ENCODE assay signal across 17 mouse cellular contexts in genomic region chr11:87430374-87430773, GRCm38 (mm10). TPM values are rescaled to one million over a fixed set of nuclear protein-coding genes. Genes with fewer than 3 reads are reported as not detected.
"Had no signal": no experiment of that assay in that cellular context is flagged by ENCODE, and none has a peak within 500 bp of the region (broad histone marks: within the 10 kb centered on the region; RNA-seq: fewer than 3 reads in every experiment).

No protein-coding gene starts in this region.

- H3K4me2 ChIP-seq: neural tube, embryonic 13.5 days; neural tube, embryonic 15.5 days; stomach, embryonic 15.5 days had no signal

- H3K4me3 ChIP-seq: neural tube, embryonic 13.5 days; neural tube, embryonic 15.5 days; stomach, embryonic 15.5 days had no signal

- H3K9me3 ChIP-seq: neural tube, embryonic 13.5 days; neural tube, embryonic 15.5 days; stomach, embryonic 15.5 days had no signal

- H3K36me3 ChIP-seq: neural tube, embryonic 13.5 days; neural tube, embryonic 15.5 days; stomach, embryonic 15.5 days had no signal

- H3K4me1 ChIP-seq: stomach, embryonic 15.5 days had no signal

- H3K9ac ChIP-seq: neural tube, embryonic 13.5 days; neural tube, embryonic 15.5 days; stomach, embryonic 15.5 days had no signal

- DNase-seq: retina, postnatal 1 day; right cerebral cortex, adult 18-20 months; right cerebral cortex, postnatal 14 days; right cerebral cortex, postnatal 25 days; right cerebral cortex, postnatal 4 days; spleen, adult 18-20 months; thymus, adult 18-20 months; thymus, adult 2 months; thymus, postnatal 14 days; thymus, postnatal 25 days; thymus, postnatal 36 days; thymus, postnatal 4 days had no signal

- H3K27ac ChIP-seq: neural tube, embryonic 13.5 days; neural tube, embryonic 15.5 days; stomach, embryonic 15.5 days; stomach, postnatal 0 days had no signal

- H3K27me3 ChIP-seq: neural tube, embryonic 13.5 days; neural tube, embryonic 15.5 days; stomach, embryonic 15.5 days had no signal

RNA-seq across cellular contexts. Expression of gene Tex14, which starts 25.5 kb away (rescaled TPM):
- polyA plus RNA-seq: stomach, embryonic 14.5 days had no signal
